Mouse (Mus musculus): ENCODE measurements around the gene Slc17a2. TPM values are rescaled to one million over a fixed set of nuclear protein-coding genes. Genes with fewer than 3 reads are reported as not detected.

The Slc17a2 gene
- total and polyA plus RNA-seq, 3 experiments: not detected

DNA sequence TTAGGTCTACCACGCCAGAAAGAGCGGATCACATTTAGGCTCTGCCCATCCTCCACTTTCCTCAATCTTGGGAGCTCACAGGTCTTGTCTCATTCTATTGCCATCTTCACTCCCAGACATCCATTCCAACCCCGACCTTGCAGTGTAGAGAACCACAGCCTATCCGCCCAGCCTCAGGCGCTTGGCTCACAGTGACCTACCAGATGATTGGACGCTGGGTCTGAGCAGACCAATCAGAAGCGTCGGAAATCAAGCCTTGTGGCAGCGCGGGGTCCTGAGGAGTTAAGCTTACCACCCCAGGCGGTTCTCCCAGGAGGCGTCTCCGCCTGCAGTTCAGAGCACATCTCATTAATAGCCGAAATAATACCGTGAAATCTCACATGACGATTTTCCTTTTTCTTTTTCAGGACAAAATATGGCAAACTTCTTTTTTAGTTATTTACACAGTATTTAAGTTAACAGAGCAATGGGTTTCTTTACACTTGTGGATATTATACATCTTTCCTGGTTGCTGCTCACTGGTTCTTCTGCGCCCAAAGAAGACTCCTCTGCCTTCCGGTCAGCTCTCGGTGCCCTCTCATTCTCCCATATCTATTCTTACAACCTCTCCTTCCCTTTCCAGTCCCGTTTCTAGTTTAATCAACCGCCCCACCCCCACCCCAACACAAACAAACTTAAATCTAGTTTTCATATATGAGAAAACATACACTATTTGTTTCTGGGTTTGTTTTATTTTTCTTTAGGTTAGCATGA lies 34.1 kb upstream of the Slc17a2 start:
- H3K36me3 ChIP-seq (replicated peaks in 1 of 2; ENCODE audit: control insufficient read depth in 1 of 2, insufficient read depth in 1 of 2, low read length in 1 of 2): no peaks in the 10 kb centered on the region
- H3K4me1 ChIP-seq (ENCODE audit: control insufficient read depth in 1 of 2, insufficient read depth in 2 of 2): peaks cover 0 to 5% of the 10 kb centered on the region in 2 experiments; a peak in 1 of 4 replicates
- in situ Hi-C loops (cut with MboI; ENCODE audit: low pct_ligation_motif_present, low pct_unique_long_range_greater_than_20kb, low sequenced_read_pairs): loop anchor here (25.0 kb wide), 1 partner anchor 1735 kb away; the partner anchor contains the start of genes Hist1h2ag, Hist1h2ah, Hist1h2bj and Hist1h2bk
- H3K9me3 ChIP-seq (replicated peaks; ENCODE audit: low read length): no peaks in the 10 kb centered on the region
- H3K4me2 ChIP-seq (ENCODE audit: insufficient read depth, low read depth, poor library complexity, severe bottlenecking): no peak overlapping the region
- TF ChIP-seq HCFC1 (IDR thresholded peaks at IDR 0.05; ENCODE audit: low read depth, low read length) (no peak), TBP (conservative IDR thresholded peaks at IDR 0.05; ENCODE audit: low read depth, low read length) (no peak), SIN3A (IDR thresholded peaks at IDR 0.05; ENCODE audit: low read length) (no peak), MXI1 (IDR thresholded peaks at IDR 0.05; ENCODE audit: low read depth, low read length) (no peak), UBTF (IDR thresholded peaks at IDR 0.05; ENCODE audit: low read depth, low read length) (no peak), USF2 (conservative IDR thresholded peaks at IDR 0.05; ENCODE audit: low read depth, low read length) (no peak)
- no peaks in the 10 kb centered on the region for H3K27me3 ChIP-seq (replicated peaks)
- no peak for DNase-seq (ENCODE audit: extremely low read depth)
- dilution Hi-C loops (cut with MboI; ENCODE audit: extremely low pct_ligation_motif_present, extremely low pct_unique_long_range_greater_than_20kb, low sequenced_read_pairs): no loop called here
- H3K27ac ChIP-seq (ENCODE audit: insufficient read depth, low read depth): no peak overlapping the region
- no peaks in the 10 kb centered on the region for H3K79me2 ChIP-seq (replicated peaks; ENCODE audit: control insufficient read depth, extremely low read depth, insufficient read depth, poor library complexity, severe bottlenecking)
- H3K9ac ChIP-seq (ENCODE audit: insufficient read depth, low read depth): no peak overlapping the region
- no peak overlapping the region for H3K4me3 ChIP-seq (replicated peaks in 1 of 3; ENCODE audit: low read depth in 2 of 3, low read length in 2 of 3, poor library complexity in 1 of 3)

DNA sequence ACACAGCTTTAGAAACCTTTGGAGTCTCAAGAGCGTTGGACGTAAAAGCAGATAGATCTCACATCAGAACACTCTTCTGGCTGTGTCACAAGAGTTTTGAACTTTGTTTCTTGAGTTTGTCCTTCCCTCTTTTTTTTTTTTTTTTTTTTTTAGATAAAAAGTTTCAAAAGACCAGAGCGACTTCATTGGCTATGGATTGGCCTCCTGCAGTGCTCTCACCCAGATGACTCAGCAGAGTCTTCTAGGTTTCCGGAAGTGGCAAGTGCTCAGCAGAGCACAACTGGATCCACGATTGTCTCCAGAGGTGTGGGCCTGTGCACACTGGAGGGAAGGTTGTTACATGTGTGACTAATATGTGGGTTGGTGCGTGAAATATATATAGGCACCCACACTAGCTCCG lies 28.5 kb upstream of the Slc17a2 start:
- in situ Hi-C loops (cut with MboI; ENCODE audit: low pct_ligation_motif_present, low pct_unique_long_range_greater_than_20kb, low sequenced_read_pairs) (no loop called here), dilution Hi-C loops (cut with MboI; ENCODE audit: extremely low pct_ligation_motif_present, extremely low pct_unique_long_range_greater_than_20kb, low sequenced_read_pairs) (no loop called here)
- H3K9me3 ChIP-seq (replicated peaks; ENCODE audit: low read length): no peaks in the 10 kb centered on the region
- H3K36me3 ChIP-seq (replicated peaks in 1 of 2; ENCODE audit: control insufficient read depth in 1 of 2, insufficient read depth in 1 of 2, low read length in 1 of 2): no peaks in the 10 kb centered on the region
- no peak overlapping the region for H3K4me2 ChIP-seq (ENCODE audit: insufficient read depth, low read depth, poor library complexity, severe bottlenecking)
- no peak overlapping the region for H3K27ac ChIP-seq (ENCODE audit: insufficient read depth, low read depth)
- H3K79me2 ChIP-seq (replicated peaks; ENCODE audit: control insufficient read depth, extremely low read depth, insufficient read depth, poor library complexity, severe bottlenecking): no peaks in the 10 kb centered on the region
- no peak for DNase-seq (ENCODE audit: extremely low read depth)
- no peaks in the 10 kb centered on the region; a peak in 1 of 4 replicates for H3K4me1 ChIP-seq (ENCODE audit: control insufficient read depth in 1 of 2, insufficient read depth in 2 of 2)
- TF ChIP-seq IRF4 (IDR thresholded peaks at IDR 0.05; ENCODE audit: low read depth, low read length): no peak
- TF ChIP-seq ELF1 (IDR thresholded peaks at IDR 0.05; ENCODE audit: low read depth, low read length): no peak
- TF ChIP-seq CTCF (conservative IDR thresholded peaks at IDR 0.05 in 1 of 2, IDR thresholded peaks at IDR 0.05 in 1 of 2; ENCODE audit: low read depth in 2 of 2, low read length in 2 of 2): no peak
- no peak for TF ChIP-seq NELFE (IDR thresholded peaks at IDR 0.05; ENCODE audit: low read depth, low read length)
- no peak for TF ChIP-seq RCOR1 (conservative IDR thresholded peaks at IDR 0.05; ENCODE audit: low read depth, low read length)
- TF ChIP-seq CHD2 (IDR thresholded peaks at IDR 0.05; ENCODE audit: low read length): no peak
- no peak for TF ChIP-seq ZNF384 (IDR thresholded peaks at IDR 0.05; ENCODE audit: low read depth, low read length)
- TF ChIP-seq E2F4 (IDR thresholded peaks at IDR 0.05; ENCODE audit: insufficient replicate concordance, low read depth, low read length): no peak
- no peak for TF ChIP-seq ETS1 (conservative IDR thresholded peaks at IDR 0.05; ENCODE audit: low read depth, low read length)
- TF ChIP-seq USF2 (conservative IDR thresholded peaks at IDR 0.05; ENCODE audit: low read depth, low read length): no peak
- TF ChIP-seq BHLHE40 (IDR thresholded peaks at IDR 0.05; ENCODE audit: low read depth, low read length): no peak
- TF ChIP-seq NRF1 (IDR thresholded peaks at IDR 0.05; ENCODE audit: low read depth, low read length): no peak
- TF ChIP-seq HCFC1 (IDR thresholded peaks at IDR 0.05; ENCODE audit: low read depth, low read length): no peak
- no peak for TF ChIP-seq EP300 (IDR thresholded peaks at IDR 0.05; ENCODE audit: low read length)
- TF ChIP-seq GABPA (IDR thresholded peaks at IDR 0.05; ENCODE audit: insufficient replicate concordance, low read depth, low read length): no peak
- H3K27me3 ChIP-seq (replicated peaks): no peaks in the 10 kb centered on the region
- H3K4me3 ChIP-seq (replicated peaks in 1 of 3; ENCODE audit: low read depth in 2 of 3, low read length in 2 of 3, poor library complexity in 1 of 3): no peak overlapping the region
- H3K9ac ChIP-seq (ENCODE audit: insufficient read depth, low read depth): no peak overlapping the region
